Mouse (Mus musculus) frontal cortex, adult (tissue): Measurements from ENCODE around the gene Dbn1.

ENCODE experiments used
- ATAC-seq: cut with Nextera tagmentation; 2 replicates; pipeline ENCODE4 v1.9.2; 2017; ENCODE audit warnings: mild to moderate bottlenecking, moderate library complexity, mixed read lengths; ENCODE audit not compliant: low TSS enrichment

Dbn1 gene

GRCm38 (mm10) chr13:55478036-55478435 is 9.9 kb downstream of the Dbn1 start:
- ATAC-seq, result no peak

GRCm38 (mm10) chr13:55477492-55477891 is 10.4 kb downstream of the Dbn1 start:
- ATAC-seq, result no peak

GRCm38 (mm10) chr13:55476256-55476655 is 11.7 kb downstream of the Dbn1 start:
- no peak for ATAC-seq

DNA sequence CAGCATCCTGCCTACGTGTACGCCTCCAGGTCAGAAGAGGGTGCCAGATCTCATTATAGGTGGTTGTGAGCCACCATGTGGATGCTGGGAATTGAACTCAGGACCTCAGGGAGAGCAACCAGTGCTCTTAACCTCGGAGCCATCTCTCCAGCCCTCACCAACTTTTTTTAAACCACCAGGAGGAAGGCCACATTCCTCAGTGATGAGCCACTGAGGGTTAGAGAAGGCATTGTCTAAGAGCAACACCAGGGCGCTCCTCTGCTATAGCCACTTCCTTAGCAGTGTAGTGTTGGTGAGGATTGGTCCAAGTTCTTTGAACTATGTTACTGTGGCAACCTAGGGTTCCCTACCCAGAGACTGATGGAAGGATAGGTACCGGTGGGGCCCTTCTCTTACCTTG is 12.2 kb downstream of the Dbn1 start:
- no peak for ATAC-seq

DNA sequence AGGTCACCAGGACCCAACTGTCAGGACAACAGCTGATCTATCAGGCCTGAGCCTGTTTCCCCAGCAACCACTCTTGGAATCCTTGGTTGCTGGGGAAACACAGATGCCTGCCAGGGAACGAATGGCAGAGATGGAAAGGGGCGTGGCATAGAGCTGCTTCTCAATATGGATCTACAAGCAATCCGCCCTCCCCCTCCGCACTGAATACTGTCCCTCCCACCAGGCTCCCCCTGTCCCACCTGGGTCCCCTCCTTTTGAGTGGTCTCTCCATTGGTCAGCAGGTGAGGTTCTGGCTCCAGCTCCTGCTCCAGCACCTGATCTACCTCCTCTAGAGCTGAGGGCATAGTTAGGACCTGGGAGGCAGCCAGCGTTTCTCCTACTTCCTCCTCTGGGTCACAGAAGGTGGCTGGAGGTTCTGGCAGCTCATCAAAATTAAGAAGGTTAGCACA is 13.3 kb downstream of the Dbn1 start:
- peak; percentile 21; the same call in 1 of the 2 replicates for ATAC-seq

GRCm38 (mm10) chr13:55473961-55474360 is 13.9 kb downstream of the Dbn1 start:
- ATAC-seq, result no peak

DNA sequence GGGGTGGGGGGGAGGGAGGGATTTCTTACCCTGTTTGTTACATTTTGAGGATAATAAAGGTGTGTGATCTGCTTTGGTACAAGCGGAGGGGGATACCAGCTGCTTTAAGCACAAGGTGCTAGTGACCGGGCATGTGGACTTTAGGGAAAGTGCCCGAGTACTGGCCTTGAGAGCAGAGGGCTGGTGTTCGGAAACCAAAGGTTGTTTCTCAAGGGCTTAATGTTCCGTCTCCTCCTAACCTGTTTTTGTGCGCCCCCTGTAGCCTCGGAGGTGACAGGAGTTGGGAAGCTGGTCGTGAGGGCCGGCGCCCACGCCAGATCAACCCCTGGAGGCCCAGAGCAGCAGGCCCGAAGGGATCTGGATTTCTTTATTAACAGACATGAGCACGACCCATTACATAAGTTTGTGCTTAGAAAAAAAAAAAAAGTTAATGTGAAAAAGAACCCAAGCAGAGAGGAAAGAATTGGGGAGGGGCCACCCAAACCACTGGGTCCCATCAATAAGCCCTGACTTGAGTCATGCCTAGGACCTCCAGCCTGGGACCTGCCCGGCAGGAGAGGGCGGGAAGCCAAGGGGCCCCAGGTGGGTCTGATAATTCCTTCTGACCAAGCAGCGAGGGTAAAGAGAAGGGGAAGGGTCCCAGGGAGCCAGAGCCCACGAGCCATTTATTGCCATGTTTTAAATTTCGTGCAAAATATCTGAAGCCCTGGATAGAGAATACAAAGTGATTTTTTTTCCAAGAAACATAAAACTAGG is 14.7 kb downstream of the Dbn1 start:
- ATAC-seq, result no peak

GRCm38 (mm10) chr13:55472132-55473022 is 15.5 kb downstream of the Dbn1 start:
- peak; percentile 24 for ATAC-seq

DNA sequence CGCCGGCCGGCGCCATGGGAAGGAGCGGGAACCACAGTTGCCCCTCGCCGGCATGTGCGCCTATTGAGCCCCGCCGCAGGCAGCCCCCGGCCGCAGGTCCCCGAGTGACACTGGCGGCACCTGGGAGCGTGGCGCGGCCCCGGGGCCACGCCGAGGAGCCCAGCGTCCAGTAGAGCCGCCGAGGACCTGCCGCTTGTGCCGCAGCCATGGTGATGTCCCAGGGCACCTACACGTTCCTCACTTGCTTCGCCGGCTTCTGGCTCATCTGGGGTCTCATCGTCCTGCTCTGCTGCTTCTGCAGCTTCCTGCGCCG is 16.1 kb downstream of the Dbn1 start:
- peak; percentile 2; the same call in 1 of the 2 replicates for ATAC-seq

DNA sequence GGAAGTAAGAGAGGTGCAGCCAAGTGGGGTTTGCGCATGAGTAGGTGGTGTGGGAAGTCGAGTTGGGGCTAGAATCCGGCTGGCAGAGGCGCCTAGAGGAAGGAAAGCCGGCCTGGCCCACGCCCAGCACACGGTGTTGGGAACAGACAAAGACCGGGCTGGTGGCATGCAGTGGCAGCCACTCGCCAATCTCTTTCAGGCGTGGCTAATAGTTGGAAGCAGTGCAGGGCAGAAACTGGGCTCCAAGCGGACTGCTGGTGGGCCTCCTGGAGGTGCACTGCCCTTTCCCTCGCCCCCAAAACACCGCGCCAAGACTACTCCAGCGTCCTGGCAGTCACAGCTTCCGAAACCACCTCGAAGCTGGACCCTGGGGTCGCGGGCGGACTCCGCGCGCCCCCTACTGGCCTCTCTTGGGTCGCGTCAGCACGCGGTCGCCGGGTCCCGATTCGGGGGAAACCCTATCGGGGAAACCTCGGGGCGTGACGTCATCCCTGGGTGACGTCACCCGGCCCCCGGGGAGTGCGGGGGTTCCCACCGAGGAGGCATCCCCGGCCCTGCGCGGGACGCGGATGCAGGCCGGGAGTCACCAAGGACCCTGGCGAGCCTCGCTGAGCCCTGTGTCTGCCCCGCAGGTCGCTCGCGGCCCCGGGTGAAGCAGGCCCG is 16.6 kb downstream of the Dbn1 start:
- ATAC-seq, result peak; percentile 17; the same call in 1 of the 2 replicates

- ATAC-seq, result no peak
These were observed 17.5 kb downstream of the Dbn1 start for GRCm38 (mm10) chr13:55470372-55470771.

DNA sequence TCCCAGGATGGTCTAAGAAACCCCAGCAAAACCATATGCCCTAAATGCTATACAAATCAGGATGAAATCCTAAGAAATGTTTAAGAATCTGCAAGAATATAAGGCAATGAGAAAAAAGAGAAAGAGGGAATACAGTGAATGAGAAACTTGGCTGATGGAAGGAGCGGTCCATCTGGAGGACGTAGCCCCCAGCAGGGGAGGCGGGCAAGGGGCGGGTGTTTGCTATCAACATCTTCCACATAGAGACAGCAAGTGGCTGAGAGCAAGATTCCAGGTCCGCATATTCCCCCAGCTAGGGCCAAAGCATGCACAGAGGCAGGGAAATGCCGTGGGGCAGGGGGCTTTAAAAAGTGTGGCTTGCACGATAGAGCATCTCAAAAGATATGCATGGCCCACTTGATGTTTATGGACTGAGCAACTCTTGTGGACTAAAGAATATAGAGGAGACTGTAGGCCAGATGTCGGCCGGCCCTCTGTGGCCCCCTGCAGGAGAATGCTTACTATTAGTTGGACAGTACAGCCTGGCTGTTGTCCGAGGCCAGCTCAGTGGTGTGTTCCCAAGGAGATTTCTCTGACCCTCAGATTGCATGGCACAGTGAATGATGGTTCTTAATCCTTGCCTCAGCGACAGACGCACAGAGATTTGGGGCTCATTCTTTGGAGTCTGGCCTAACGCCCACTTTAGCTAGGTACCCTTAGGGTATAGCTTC is 18.9 kb downstream of the Dbn1 start:
- ATAC-seq, result no peak

GRCm38 (mm10) chr13:55465830-55466440 is 22.0 kb downstream of the Dbn1 start:
- ATAC-seq, result peak; percentile 17; the same call in 1 of the 2 replicates

DNA sequence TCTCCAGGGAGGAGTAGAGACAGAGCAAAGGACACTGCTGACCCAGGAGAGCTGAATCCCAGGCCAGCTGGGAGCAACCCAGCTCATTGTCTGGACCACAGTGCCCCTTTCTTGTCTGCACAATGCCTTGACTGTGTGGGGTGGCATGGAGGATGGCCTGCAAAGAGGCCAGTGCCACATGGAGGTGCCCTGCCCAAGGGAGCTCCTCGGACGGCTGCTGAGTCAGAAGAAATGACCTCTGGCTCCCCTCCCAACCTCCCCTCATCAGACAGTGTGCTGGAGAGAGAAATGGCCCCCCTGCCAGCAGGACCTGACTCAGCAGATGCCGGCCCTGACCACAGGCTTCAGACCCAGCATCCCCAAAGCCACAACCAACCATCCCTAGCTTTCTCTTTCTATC is 22.7 kb downstream of the Dbn1 start:
- peak; percentile 27; the same call in 1 of the 2 replicates for ATAC-seq

- ATAC-seq, result peak; percentile 58
These were observed 23.7 kb downstream of the Dbn1 start, which contains the start of gene Prr7 for GRCm38 (mm10) chr13:55464027-55464884. Gene Prr7 (plus strand): TSS chr13:55464267.

GRCm38 (mm10) chr13:55463399-55464026 is 24.4 kb downstream of the Dbn1 start:
- ATAC-seq, result peak; percentile 8; the same call in 1 of the 2 replicates

GRCm38 (mm10) chr13:55462965-55463364 is 24.9 kb downstream of the Dbn1 start:
- ATAC-seq, result no peak

GRCm38 (mm10) chr13:55451785-55452549 is 35.9 kb downstream of the Dbn1 start:
- ATAC-seq, result no peak

DNA sequence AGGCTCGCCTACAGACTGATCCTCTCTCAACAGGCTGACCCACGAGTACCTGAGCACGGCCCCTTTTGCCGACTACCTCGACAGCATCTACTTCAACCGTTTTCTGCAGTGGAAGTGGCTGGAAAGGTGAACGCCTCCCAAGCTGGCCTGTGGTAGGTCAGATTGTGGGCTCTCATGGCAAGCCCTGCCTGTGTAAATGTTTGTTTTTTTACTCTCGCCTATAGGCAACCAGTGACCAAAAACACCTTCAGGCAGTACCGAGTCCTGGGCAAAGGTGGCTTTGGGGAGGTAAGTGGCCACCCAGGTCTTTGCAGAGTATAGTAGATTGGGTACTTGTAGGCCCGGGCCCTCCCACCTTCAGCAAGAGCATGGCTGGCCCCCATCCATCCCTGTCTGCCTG is 36.6 kb downstream of the Dbn1 start:
- ATAC-seq, result no peak
